ENCODE assay signal across 8 mouse cellular contexts in the genomic region with DNA sequence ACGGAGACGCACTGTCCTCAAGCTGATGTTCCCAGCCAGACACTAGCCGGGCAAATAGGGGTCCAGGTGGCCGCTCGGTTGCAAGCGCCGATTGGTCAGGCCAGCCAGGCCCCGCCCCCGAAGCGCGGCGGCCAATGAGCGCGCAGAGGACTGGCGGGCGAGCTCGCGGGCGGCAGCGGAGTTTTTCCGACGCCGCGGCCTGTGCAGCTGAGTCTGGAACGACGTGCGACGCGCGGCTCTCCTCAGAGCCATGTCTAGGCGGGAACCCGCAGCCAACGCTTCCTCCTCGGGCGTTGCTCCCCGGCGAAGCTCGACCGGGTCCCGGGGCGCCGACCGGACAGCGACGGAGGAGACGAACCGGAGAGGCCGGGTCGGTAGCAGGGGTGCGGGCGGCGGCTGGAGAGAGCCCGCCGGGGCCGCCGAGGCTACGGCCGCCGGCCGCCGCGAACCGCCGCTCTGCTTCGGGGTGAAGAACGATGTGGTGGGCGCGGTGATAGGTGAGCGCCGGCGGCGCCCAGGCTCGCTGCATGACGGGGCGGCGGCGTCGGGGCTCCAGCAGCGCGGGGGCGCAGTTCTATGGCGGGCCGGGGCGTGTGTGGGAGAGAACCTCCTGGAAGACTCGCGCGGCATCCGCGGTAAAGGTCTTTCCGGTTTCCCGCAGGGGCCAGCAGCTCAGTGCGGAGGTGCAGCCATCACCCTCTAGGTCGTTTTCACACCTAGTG. TPM values are rescaled to one million over a fixed set of nuclear protein-coding genes. Genes with fewer than 3 reads are reported as not detected.
DNase-seq lines count a peak whose midpoint lies in the region; ATAC-seq and TF ChIP-seq lines count a peak whose summit lies in the region.
"Had no signal": no experiment of that assay in that cellular context is flagged by ENCODE, and none has a peak within 500 bp of the region (broad histone marks: within the 10 kb centered on the region; RNA-seq: fewer than 3 reads in every experiment).

A gene (plus strand): TSS at position 148 of the 722 bp plus-strand sequence.

- H3K9ac ChIP-seq in heart, adult 2 months (ENCODE audit: low read depth, low read length): no peak within 1 kb of the TSS
- no peak within 1 kb of the TSS for H3K9ac ChIP-seq in liver, adult 2 months (ENCODE audit: low read depth, low read length)
- H3K9ac ChIP-seq in midbrain, postnatal 0 days (replicated peaks; ENCODE audit: low read length, poor library complexity, severe bottlenecking): peak within 1 kb of the TSS; percentile 33; the same call in 1 of the 2 replicates

- no peaks in the 10 kb centered on the region for H3K4me1 ChIP-seq in heart, adult 2 months (ENCODE audit: control insufficient read depth, insufficient read depth, low read length)
- no peaks in the 10 kb centered on the region for H3K4me1 ChIP-seq in liver, adult 2 months (ENCODE audit: control insufficient read depth, insufficient read depth, low read length)
- no peaks in the 10 kb centered on the region for H3K4me1 ChIP-seq in midbrain, postnatal 0 days (ENCODE audit: insufficient read depth, low read length)

- intact Hi-C loops in heart, adult 2 months (cut with DNase I): no loop called here

- ATAC-seq in midbrain, postnatal 0 days (ENCODE audit: low FRiP score): peak; percentile 90

- TF ChIP-seq EP300 in heart, adult 2 months (IDR thresholded peaks at IDR 0.05; ENCODE audit: insufficient read depth, low read depth, low read length): no peak

- TF ChIP-seq POLR2A in heart, adult 2 months (IDR thresholded peaks at IDR 0.05; ENCODE audit: insufficient read depth, low read depth, low read length): no peak
- TF ChIP-seq POLR2A in liver, adult 2 months (IDR thresholded peaks at IDR 0.05; ENCODE audit: extremely low read depth, insufficient read depth, low read length): no peak

- 2% methylated on average over 93 of the region's 93 CpGs for WGBS in heart, adult 2 months
- WGBS in liver, adult 2 months: 6% methylated on average over 92 of the region's 93 CpGs
- WGBS in midbrain, postnatal 0 days: 5% methylated on average over 68 of the region's 93 CpGs

- H3K27ac ChIP-seq in heart, adult 2 months: no peak within 1 kb of the TSS
- no peak within 1 kb of the TSS for H3K27ac ChIP-seq in liver, adult 2 months (replicated peaks; ENCODE audit: insufficient read depth, low read depth, low read length)
- no peak within 1 kb of the TSS for H3K27ac ChIP-seq in midbrain, postnatal 0 days (ENCODE audit: low read depth, low read length)

- H3K4me3 ChIP-seq in heart, adult 2 months: peak within 1 kb of the TSS; percentile 5; the same call in 1 of the 2 replicates
- peak within 1 kb of the TSS; percentile 21; the same call in 1 of the 2 replicates for H3K4me3 ChIP-seq in liver, adult 2 months (ENCODE audit: insufficient read depth, low read depth, low read length)
- H3K4me3 ChIP-seq in midbrain, postnatal 0 days (ENCODE audit: low read depth, low read length): peak within 1 kb of the TSS; percentile 48

- peaks cover 16% of the 10 kb centered on the region for H3K27me3 ChIP-seq in heart, adult 2 months (ENCODE audit: control insufficient read depth, insufficient read depth, low read length)
- peaks cover 9% of the 10 kb centered on the region for H3K27me3 ChIP-seq in liver, adult 2 months (ENCODE audit: control insufficient read depth, insufficient read depth, low read length)
- peaks cover 42% of the 10 kb centered on the region for H3K27me3 ChIP-seq in midbrain, postnatal 0 days (ENCODE audit: insufficient read depth, low read length)
- H3K27me3 ChIP-seq in splenic B cell, adult 2 months (ENCODE audit: control insufficient read depth, insufficient read depth, low read length, poor library complexity, severe bottlenecking): peaks cover 4% of the 10 kb centered on the region; the same call in 1 of the 2 replicates

- peak within 1 kb of the TSS; percentile 53 for H3K4me2 ChIP-seq in midbrain, postnatal 0 days (ENCODE audit: low read depth, low read length, poor library complexity, severe bottlenecking)

- no peaks in the 10 kb centered on the region for H3K9me3 ChIP-seq in midbrain, postnatal 0 days (ENCODE audit: low read length)

- peak; percentile 62 for DNase-seq in Muller cell, postnatal 12 days (ENCODE audit: inconsistent ontology term)
- DNase-seq in embryo, embryonic 10 days (ENCODE audit: low spot score): peak; percentile 83
- peak; percentile 30 to 33 for DNase-seq in heart, adult 2 months
- peak; percentile 16 for DNase-seq in kidney, adult 11 months
- no peak for DNase-seq in liver, adult 2 months (ENCODE audit: extremely low read depth, low read depth, low spot score)
- peak; percentile 80 for DNase-seq in midbrain, postnatal 0 days (ENCODE audit: low spot score)
- peak; percentile 51 for DNase-seq in splenic B cell, adult 2 months (ENCODE audit: low read depth, low spot score)

- no peaks in the 10 kb centered on the region for H3K36me3 ChIP-seq in heart, adult 2 months (ENCODE audit: control insufficient read depth, insufficient read depth, low read length)
- H3K36me3 ChIP-seq in liver, adult 2 months (ENCODE audit: control insufficient read depth, insufficient read depth, low read length): no peaks in the 10 kb centered on the region
- H3K36me3 ChIP-seq in midbrain, postnatal 0 days (ENCODE audit: insufficient read depth, low read length): no peaks in the 10 kb centered on the region
- H3K36me3 ChIP-seq in splenic B cell, adult 2 months (ENCODE audit: control insufficient read depth, insufficient read depth, low read length, poor library complexity, severe bottlenecking): no peaks in the 10 kb centered on the region

- TF ChIP-seq CTCF in heart, adult 2 months (IDR thresholded peaks at IDR 0.05): no peak
- TF ChIP-seq CTCF in liver, adult 2 months (IDR thresholded peaks at IDR 0.05; ENCODE audit: low read depth, low read length): no peak
- no peak for TF ChIP-seq CTCF in midbrain, postnatal 0 days (IDR thresholded peaks at IDR 0.05)

- no peaks in the 10 kb centered on the region for H3K79me2 ChIP-seq in heart, adult 2 months (replicated peaks; ENCODE audit: control insufficient read depth, insufficient read depth, low read length)
- H3K79me2 ChIP-seq in liver, adult 2 months (ENCODE audit: control insufficient read depth, insufficient read depth, low read length): no peaks in the 10 kb centered on the region

RNA-seq across cellular contexts. Expression of the gene that starts here (rescaled TPM):
- not detected for total RNA-seq in heart, adult 2 months (2021)
- not detected in 2 replicates for polyA plus RNA-seq in heart, adult 2 months (2012; rRNA removed)
- total RNA-seq in liver, adult 2 months (2014; rRNA removed): 0.09 TPM in 1 of 2 replicates, not detected in the other
- not detected in 2 replicates for polyA plus RNA-seq in liver, adult 2 months (2012; rRNA removed)
- total RNA-seq in midbrain, postnatal 0 days (2014; rRNA removed): 0.28 TPM in 1 of 2 replicates, not detected in the other
- 0.31 and 0.43 TPM in 2 replicates for polyA plus RNA-seq in midbrain, postnatal 0 days (2015; fragmentation: Nextera tagmentation; extraction: Ambion mirVana)
- polyA plus RNA-seq: gonadal fat pad, adult 2 months had no signal

Comparison
In these comparisons a context has a peak if more than half of its experiments do, and no peak if none do; other contexts are left out.
1. Peak in DNase-seq and H3K4me3 ChIP-seq in heart, adult 2 months; RNA of the gene not detected or under 1 TPM.
2. Peak in DNase-seq, ATAC-seq, H3K4me3 ChIP-seq, H3K9ac ChIP-seq and H3K4me2 ChIP-seq in midbrain, postnatal 0 days; RNA of the gene not detected or under 1 TPM.